Mouse (Mus musculus) lung, postnatal 14 days (tissue): ENCODE measurements around the gene Pcca.

Experiments used
- DNase-seq: peaks from one replicate; pipeline ENCODE4 v3.0.0; 2021

Pcca gene

DNA sequence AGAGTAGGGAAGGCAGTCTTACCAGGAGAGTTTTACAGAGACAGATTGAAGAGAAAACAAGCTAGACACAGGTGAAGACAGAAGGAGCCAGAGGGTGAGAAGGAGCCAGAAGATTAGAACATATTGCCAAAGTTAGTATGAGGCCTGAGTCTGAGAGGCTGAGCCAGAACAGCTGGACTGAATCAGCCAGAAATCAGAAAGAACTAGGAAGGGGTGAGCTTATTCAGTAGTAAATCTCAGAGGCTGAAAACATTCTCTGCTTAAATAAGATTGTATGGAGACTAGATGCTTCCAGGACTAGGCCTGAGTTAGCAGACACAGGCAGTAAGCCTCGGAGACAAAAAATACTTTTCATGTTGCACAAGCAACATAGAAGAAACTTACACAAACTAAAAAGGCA is 325.7 kb downstream of the Pcca start:
- no peak for DNase-seq

DNA sequence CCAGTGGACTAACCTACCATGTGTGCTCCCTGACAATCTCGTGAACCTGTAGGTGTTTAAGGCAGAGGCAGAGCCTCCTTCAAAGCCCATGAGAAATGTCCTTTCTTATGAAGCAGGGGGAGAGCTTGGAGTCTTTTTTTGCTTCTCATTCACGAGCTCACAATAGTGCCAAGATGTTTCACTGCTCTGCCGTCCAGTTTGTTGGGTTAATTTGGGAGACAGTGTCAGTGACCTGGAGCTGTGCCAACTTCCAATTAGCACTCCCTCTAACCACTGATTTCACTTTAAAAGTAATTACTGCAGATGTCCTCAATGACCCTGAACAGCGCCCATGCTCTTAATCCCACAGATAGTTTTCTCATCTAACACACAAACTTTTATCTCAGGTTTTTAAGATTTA is 328.5 kb downstream of the Pcca start:
- DNase-seq = no peak

DNA sequence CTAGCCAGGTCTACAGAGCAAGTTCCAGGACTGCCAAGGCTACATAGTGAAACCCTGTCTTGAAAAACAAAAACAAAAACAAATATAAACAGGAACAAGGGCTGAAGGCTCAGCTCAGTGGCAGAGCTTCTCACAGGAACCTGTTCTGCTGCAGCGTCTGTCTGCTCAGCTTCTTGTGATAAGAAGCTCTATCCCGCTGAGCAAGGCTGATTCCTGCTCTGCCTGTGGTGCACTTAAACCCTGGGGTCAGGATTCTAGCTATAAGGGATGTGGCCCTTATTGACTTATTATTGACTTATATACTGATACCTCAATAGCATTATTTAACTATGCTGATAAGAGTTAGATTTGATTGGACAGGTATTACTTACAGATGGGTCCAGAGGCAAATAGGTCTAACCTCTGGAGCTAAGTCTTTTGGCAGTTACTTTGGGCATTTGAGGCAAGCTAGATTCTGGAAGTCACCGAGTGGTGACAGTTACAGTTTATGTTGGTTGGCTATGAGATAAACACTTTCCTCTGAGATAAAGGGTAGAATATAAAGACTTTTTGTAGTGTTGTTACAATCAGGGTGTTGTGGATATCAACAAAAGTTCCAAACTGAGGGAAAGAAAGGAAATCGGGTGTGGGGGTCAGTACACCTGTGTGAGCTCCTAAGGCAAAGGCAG is 331.5 kb downstream of the Pcca start:
- no peak for DNase-seq

DNA sequence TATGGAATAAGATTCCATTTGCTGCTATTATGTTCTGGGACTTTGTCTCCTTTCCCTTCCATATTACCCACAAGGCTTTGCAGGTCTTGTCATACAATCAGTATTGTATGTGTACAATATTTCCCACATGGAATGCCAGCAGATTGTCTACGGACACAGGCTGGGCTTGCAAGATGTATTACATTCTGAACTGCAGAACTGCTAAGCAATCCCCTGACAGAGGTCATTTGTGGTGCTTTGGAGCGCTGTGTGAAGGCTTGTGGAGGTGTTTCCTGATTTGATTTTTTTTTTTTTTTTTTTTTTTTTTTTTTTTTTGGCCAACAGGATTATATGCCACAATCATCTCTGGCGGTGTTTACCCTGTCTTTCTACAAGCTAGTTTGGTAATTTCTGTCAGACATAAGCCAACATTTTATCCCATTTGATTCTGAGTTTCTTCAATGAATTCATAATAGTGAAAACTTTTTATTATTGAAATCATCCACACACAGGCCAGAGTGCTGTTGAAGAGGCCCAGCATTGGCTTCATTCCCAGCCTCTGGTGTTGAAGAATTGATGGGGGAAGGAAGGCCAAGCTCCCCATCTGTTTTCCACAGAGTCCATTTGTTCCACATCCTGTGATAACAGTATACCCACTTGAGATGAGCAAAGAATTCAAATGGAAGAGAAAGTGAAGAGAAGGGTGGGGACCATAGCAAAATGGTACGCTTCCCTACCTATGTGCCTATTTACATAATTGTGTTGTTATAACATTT is 333.6 kb downstream of the Pcca start:
- peak; percentile 18 for DNase-seq

DNA sequence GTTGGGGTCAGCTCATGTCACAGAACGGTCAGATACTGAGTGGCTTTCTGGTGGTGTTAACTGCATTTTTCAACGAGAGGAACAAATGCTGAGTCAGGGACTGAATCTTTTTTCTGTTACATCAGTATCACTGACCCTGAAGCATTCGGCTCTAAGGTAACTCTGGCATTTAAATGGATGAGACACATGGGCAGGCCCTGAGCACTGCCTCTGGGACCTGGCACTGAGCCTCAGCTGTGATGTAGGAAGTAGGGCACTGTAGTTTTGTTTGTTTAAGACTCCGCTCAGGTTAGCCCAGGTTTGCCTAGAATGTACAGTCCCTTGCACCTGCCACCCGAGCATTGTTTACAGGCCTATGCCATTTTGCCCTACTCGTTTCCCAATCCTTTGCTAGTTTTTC is 335.7 kb downstream of the Pcca start:
- no peak for DNase-seq

DNA sequence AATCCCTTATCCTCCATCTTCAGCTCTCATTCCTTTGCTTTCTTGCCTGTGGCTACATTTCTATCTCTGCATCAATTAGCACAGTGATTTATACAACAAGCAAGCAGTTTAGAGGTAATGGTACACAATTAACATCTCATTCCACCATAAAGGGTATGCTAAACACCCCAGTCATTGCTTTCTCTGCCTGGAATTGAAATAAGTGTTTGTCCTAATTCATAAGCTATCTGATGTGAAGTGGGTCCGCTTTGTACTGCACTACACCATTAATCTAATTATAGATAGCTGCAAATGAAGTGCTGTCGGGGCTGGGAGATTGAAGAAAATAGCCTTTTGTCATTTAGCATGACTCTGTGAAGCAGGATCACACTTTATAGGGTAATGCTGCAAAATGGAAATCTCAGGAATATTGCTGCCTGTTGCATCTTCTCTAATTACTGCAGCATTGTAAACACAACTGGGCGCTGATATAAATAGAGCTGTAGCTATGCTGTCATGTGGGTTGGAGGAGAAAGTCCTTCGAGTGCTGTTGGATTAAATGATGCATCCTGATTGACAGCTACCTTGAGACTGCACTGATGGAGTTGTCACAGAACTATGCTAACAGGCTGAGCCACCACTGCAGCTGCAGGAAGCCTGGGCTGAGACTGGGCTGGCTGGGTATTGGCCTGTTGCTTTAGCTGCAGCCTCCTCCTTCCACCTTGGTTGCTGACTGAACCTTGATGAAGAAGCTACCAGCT is 337.9 kb downstream of the Pcca start:
- no peak for DNase-seq

DNA sequence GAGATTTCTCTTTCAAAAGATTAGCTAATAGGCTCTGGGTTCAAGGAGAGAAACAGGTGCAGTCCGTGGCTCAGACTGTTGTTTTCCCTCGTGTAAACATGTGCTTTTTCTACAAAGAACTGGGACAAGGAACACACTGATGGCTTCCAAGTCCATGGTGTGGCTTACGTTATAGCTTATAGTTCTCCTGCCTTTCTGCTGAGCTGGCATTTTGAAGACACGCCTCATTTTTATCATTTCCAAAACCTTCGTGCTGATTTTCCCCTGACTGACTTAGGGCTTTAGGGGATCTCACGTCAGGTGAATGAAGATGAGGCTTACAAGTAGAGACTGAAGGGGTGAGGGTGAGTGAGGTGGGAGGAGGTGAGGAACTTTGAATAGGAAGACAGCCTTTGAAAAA is 338.5 kb downstream of the Pcca start:
- no peak for DNase-seq

DNA sequence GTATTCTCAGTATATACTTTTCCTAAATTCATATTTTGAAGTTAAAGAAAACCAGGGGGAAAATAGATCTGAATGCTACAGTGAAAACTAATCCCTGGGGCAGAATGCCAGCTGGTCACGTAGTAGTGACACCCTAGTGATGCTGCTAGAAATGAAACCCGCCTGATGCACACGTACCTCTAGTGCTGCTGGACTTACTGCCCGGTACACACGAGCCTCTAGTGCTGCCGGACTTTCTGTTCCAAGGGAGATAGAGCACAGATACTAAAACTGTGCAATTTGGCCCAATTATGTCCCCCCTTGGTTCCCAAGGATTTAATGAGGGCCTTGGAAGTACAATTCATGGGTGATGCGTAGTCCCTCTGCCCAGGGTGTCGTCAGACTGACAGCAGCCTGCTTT is 340.9 kb downstream of the Pcca start:
- no peak for DNase-seq

DNA sequence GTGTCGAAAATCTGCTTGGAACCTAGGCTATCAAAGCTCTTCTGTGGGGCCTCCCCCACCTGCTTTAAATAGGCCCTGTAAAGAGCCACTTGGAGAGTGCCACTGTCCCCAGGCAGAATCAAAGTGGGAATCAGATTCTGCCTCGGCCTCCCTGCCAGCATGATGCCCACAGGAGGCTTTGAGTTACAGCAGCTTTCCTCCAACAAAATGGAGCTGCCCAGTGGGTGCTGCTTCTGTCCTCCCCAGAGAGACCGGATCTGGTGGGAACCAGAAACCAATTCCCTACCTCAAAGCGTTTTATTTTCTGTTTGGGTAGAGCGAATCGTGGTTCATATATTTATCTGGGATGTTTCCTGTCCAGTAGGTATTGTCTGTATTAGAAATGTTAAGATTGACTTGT is 341.5 kb downstream of the Pcca start:
- DNase-seq = no peak

DNA sequence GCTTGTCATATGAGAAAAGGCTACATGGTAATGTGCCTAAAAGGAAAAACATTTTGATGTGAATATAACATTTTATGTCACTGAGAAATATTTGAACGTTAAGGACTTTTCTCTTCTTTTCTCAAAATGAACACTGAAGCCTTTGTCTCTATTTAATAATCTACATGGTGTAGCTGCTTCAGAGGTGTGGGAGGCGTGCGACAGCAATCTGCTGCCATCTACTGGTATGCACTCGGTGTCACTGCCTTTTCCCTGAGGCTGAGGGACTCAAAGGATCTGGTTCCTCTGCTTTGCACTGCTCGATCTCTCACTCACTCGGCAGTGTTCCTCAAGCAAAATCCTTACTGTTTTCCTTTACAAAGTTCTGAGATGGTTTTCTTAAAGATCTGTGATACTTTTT is 342.0 kb downstream of the Pcca start:
- peak; percentile 78 for DNase-seq

DNA sequence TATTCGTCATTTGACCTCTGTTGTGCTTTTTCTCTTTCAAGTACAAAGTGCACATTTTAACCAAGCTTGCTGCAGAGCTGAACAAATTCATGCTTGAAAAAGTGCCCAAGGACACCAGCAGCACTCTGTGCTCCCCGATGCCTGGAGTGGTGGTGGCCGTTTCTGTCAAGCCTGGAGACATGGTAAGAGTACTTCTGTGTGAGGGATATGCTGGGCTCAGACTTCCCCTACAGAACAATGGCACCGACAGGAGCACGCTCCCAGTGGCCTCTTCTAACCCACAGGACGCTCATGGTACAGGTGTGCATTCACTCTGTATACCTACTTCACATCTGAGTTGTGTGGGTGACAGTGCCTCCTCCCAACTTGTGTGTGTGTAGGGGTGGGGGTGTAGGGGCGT is 342.6 kb downstream of the Pcca start:
- no peak for DNase-seq

DNA sequence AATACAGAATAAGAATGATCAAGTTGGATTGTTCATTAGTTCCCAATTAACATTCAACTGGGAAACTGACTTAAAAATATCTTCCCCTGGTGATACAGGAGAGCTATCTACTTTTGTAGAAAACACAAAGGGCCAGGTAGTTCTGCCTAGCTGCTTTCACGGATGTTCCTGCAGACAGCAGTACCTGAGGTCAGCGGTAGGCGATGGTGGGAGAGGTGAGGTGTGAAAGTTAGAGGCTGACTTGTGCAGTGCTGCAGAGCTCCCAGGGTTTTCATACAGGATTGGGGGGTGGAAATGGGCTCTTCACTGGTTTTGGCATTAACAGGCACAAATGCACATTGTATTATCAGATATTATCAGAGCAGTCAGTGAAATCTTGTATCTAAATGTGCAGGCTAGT is 343.7 kb downstream of the Pcca start:
- no peak for DNase-seq

DNA sequence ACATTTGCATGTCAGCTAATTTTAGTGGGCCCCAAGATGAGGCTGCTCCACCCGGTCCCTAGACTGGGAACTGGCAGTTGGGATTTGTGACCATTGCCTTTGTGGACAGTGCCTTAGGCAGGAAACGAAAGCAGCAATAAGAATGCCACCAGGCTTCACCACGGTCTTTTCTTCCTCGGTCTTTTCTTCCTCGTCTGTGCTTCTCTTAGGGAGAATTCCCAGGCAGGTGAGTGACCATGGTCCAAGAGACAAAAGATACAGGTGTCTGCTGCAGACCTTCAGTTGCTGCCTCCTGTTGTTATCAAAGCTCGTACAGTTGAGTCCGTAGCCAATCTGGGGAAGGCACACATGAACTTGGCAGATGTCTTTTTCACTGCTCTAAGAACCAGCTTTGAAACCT is 346.2 kb downstream of the Pcca start:
- no peak for DNase-seq

DNA sequence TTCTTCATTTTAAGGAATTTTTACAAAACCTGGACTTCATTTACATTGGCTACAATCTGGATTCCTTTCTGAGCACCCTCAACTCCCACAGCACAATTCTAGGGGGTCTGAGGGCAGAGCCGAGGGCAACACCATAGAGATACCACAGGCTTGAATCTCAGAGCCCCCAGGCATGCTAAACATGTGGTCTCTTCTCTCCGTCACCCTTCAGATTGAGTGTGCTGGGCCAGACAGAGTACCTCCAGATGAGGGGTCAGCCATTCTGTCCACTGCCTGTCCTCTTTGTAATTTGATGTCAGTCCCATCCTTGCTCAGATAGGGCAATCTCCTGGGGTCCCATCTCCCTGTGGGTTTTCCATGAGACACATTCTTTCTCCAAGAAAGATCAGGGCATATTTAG is 347.6 kb downstream of the Pcca start:
- DNase-seq = no peak

DNA sequence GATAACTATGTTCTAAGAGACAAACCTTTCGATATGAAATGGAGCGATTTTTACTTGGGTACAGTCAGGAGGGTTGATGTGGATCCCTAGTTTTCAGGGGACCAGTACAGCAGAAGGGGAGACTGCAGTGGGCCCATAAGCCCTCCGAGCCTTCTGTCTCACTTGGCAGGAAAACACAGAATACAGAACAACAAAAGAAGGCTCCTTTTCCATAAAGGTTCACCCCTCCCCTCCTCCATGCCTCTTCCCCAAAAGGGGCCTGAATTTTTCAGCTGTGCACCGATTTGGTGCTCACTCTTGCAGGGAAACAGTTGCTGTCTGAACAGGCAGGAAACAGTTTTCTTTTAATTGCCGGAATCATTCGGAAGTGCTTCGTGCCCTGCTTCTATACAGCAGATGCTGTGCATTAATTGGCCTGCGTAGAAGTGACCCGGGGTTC is 348.1 kb downstream of the Pcca start:
- no peak for DNase-seq

DNA sequence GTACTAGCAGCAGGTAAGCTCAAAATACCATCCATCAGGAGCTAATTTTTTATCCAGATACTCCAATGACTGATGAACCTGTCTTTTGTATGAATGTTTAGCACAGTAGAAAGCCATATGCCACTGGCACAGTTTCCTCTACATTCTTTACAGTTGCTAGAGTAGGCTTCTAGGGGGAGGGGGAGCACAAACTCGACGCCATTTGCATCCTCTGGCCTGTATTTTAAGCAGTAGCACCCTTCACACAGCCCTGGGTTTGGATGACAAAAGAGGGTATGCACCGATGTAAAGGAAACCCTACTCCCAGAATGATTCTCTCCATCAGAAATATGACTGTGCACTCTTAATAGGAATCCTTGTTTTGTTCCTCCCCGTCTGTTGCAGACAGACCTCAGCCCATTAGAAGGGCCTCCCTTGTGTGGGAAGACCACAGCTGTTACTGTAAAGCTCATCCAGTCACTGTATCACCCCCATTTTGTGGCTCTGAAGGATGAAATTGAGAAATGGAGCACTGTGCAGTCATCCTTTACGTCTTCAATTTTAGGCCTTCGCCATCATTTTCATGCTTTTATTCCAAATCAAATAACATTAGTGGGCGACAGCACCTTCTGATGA is 348.8 kb downstream of the Pcca start:
- no peak for DNase-seq

DNA sequence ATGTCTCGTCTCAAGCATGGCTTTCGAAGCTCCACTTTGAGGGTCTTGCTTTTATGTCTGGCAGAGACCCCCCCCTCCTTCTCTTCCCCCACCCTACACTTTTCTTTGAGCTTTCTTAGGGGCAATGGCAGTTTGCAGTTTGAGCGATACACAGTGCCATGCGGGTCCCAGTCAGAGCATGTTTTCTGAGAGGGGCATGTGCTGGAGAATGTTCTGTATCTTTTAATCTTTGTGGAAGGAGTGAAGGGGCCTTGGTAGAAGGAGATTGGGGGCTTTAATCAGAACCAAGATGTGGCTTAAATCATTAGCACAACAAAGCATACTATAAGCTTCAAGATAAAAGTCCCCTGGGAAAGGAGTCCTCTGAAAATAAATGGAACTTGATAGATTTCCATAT is 349.3 kb downstream of the Pcca start:
- no peak for DNase-seq

DNA sequence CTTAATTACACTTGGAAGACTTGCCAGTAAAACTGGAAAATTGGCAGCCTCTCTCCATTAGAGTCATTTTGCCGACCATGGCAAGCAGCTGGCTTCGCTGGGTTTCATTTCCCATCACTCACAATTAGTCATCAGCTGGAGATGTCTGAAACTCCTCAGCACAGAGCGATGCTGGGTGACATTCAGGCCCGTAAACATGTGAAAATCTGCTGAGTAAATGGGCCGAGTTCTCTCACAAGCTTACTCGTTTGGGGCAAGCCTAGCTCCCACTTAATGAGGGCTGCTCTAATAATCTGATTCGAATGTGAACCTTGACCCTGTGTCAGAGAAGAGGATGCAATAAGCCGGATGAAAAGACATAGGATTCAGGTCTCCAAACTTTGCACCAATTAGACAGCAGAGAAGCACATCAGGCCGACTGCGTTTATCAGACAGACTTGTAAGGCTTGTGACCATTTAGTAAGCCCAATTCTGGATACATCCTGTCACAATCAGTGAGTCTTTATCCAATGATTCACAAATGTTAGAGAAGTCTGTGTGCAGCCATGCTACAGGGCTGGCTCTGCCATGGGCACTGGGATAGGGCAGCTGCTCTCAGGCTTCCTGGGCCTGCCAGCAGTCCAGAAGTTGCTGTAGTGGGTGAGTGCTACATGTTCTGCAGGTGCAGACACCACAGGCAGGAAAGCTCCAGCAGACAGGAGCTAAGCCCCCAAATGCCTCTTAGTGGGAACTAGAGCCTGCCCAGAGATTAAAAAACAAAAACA is 349.9 kb downstream of the Pcca start:
- DNase-seq = peak; percentile 11

DNA sequence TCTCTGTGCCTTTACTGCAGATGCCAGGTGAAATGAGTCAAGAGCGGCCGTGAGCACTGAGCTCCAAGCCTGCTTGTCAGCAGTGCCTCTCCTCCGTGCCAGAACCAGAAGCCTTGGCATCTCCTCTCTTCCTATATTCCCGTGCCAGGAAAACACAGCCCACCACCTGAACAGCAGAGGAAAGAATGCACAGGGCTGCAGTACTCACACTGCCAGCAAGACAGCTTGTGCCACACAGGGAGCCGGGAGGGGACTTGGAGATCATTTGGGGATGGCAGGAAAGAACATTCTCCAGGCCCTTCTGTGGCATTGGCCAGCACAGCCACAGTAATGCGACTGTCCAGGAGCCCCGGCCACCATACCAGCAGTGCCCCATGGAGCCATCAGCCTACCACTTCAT is 351.8 kb downstream of the Pcca start:
- no peak for DNase-seq

DNA sequence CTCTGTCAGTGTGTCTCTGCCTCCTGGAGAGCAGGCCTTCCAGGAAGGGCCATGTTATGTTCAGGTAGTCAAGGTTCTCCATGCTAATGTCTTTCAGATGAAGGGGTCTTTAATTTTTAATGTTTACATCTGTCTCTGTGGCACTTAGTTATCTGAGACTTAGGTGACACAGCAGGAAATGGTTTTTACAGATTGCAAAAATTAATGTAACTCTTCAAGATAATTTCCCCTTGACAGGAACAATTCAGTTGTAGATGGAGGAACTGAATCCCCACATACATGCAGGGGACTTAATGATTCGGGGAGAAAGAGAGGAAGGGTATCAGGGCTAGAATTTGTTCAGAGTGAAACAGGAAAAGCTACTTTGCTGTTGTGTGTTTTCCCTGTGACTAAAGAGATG is 353.2 kb downstream of the Pcca start:
- no peak for DNase-seq

DNA sequence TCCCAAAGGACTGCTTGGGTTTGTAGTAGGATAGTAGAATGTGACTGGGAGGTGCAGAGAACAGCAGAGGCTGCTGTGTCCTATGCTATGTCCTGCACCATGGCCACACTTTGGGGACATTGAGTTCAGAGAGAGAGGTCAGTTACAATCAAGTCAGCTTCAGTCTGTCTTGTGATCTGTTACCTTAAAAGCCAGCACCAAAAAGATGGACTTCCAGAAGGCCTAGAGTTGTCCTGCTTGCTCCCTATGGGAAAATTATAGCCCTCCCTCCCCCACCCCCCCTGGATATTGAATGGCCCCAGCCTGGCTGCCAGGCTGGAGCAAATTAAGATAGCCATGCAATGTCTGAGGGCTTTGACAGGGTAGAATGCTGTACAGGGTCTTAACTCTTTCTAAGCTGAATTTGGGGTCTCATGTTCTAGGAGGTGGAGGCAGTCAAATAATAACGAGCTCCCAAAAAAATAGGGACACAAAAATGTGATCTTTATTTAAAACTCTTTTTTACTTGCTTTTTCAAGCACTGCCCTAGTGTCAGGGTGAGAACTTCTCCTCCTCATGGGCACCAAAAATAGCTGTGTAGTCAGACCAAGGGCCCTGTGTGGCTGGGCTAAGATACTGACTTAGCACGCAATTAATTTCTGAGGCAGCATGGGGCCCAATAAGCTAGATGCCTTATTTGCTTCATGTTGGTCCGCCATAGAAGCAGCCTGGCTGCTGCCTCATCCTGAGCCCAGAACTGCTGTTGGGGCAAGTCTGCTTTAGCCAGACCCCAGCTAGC is 353.8 kb downstream of the Pcca start:
- DNase-seq = no peak

DNA sequence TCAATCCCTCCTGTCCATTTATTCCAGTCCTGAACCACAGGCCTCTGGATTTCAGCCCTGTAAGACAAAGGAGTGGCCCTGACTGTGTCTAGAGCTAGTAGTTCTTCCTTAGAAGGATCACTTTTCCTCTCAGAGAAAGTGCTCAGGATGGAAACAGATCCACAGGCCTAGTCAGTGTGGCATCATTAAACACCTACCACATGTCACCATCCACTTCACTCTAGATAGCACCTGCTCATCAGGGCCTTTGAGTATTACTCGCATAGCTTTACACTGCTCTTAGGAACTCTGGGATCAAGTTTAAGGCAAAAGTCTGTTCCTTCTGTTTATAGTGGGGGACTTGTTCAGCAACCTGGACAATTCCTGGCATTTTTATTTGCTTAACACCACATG is 354.4 kb downstream of the Pcca start:
- DNase-seq = no peak
